Mouse (Mus musculus): ENCODE results near the gene Esam. TPM values are rescaled to one million over a fixed set of nuclear protein-coding genes. Genes with fewer than 3 reads are reported as not detected.

Gene Esam
- polyA plus RNA-seq, 1 experiment: 0.97 TPM

DNA sequence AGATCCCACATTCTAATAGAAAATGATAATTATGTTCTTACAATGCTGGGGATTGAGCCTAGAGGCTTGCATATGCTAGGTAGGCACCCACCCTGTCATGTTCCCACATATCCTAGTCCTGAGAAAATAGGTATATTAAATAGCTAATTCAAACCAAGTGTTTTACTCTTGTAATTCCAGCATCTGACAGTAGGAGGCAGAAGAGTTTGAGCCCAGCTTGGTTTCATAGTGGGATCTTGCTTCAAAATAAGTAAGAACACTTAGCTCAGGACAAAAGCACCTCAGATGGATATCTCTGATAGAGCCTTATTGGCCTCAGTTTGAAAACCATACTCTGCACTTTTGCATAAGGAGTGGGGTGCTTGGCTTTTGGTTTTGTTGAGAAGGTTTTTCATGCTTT is 23.5 kb upstream of the Esam start:
- no peak overlapping the region for H3K27ac ChIP-seq (ENCODE audit: insufficient read depth, low read depth, low read length)
- H3K4me1 ChIP-seq (ENCODE audit: control insufficient read depth, insufficient read depth, low read length): peaks cover 4% of the 10 kb centered on the region; the same call in 1 of the 2 replicates
- H3K4me3 ChIP-seq (ENCODE audit: insufficient read depth, low read length): no peak overlapping the region
- TF ChIP-seq POLR2A (IDR thresholded peaks at IDR 0.05; ENCODE audit: borderline replicate concordance, low read depth, low read length) (no peak), CTCF (IDR thresholded peaks at IDR 0.05; ENCODE audit: low read depth, low read length) (no peak)

DNA sequence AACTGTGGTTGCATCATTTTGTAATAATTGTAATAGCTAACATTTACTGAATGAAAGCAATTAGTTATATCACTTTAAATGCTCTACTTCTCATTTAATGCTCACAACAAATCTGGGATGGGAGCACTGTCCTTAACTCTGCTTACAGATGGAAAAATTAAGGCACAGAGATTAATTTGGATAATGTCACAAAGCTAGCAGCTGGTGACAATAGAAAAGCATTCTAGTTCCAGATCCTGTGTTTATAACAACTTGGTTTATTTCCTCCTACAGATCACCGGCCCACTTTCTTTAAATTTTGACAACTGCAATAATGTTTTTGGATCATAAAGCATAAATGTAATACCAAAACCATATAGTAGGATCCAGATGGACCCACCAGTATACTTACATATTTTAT is 21.9 kb upstream of the Esam start:
- H3K4me1 ChIP-seq (ENCODE audit: control insufficient read depth, insufficient read depth, low read length): 0 out of 2 replicates have a peak, but pooled peaks cover 2% of the 10 kb centered on the region
- no peak for TF ChIP-seq POLR2A (IDR thresholded peaks at IDR 0.05; ENCODE audit: borderline replicate concordance, low read depth, low read length)
- no peak for TF ChIP-seq CTCF (IDR thresholded peaks at IDR 0.05; ENCODE audit: low read depth, low read length)
- no peak overlapping the region for H3K27ac ChIP-seq (ENCODE audit: insufficient read depth, low read depth, low read length)
- no peak overlapping the region for H3K4me3 ChIP-seq (ENCODE audit: insufficient read depth, low read length)

DNA sequence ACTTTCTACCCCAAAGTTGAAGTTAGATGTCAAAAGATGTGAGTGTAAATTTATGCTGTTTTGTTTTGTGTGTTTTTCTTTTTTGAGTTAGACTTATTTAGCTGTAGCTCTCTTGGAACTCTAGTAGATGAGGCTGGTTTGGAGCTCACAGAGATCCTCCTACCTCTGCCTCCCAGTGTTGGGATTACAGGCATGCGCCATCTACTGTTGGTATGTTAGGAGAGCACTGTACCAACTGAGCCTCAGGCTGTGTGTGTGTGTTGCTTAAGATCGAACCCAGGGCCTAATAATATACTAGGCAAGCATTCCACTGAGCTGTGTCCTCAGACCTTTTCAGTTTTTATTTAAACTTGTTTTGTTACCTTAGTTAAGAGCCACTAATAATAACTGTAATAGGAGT is 15.8 kb upstream of the Esam start:
- Histone ChIP-seq H3K4me3 (ENCODE audit: insufficient read depth, low read length) (no peak overlapping the region), H3K27ac (ENCODE audit: insufficient read depth, low read depth, low read length) (no peak overlapping the region), H3K4me1 (ENCODE audit: control insufficient read depth, insufficient read depth, low read length) (peaks cover 1% of the 10 kb centered on the region)
- TF ChIP-seq POLR2A (IDR thresholded peaks at IDR 0.05; ENCODE audit: borderline replicate concordance, low read depth, low read length): no peak
- TF ChIP-seq CTCF (IDR thresholded peaks at IDR 0.05; ENCODE audit: low read depth, low read length): no peak

DNA sequence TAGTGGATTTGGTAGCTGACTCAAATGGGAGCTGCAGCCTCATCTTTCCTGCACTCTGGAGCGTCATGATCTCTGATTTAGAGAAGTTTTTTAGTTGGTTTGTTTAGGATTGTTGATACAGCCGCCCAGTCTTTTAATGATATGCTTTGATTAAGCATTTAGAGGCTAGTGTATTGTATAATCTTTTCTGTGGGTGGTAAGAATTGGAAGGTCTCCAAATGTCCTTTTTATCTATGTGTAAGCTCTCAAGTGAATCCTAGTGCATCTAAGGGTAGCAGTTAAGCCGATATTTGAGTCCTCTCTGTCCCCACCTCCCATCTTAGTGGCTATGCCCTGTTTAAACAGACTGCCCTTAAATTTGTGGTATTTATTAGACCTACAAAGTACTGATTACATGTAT is 13.4 kb upstream of the Esam start:
- no peak for TF ChIP-seq CTCF (IDR thresholded peaks at IDR 0.05; ENCODE audit: low read depth, low read length)
- TF ChIP-seq POLR2A (IDR thresholded peaks at IDR 0.05; ENCODE audit: borderline replicate concordance, low read depth, low read length): no peak
- peaks cover 13% of the 10 kb centered on the region for H3K4me1 ChIP-seq (ENCODE audit: control insufficient read depth, insufficient read depth, low read length)

DNA sequence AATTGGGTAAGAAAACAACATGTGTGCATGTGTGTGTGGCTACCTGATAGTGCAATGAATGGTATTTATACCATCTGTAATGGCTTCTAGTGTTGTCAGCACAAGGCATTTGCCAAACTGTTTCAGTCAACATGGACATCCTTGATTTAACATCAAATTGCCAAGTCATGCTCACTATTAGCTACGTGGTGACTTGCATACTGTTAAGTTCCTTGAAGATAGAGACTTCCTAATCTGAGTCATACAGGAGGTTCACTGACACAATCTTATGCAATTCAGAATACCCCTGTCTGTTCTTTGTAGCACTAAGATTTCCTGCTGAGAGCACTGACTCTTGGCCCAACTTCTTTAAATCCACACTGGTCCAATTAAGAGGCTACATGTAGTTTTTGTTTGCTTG is 10.4 kb upstream of the Esam start:
- Histone ChIP-seq H3K4me1 (ENCODE audit: control insufficient read depth, insufficient read depth, low read length) (peaks cover 13% of the 10 kb centered on the region), H3K27ac (ENCODE audit: insufficient read depth, low read depth, low read length) (no peak overlapping the region), H3K4me3 (ENCODE audit: insufficient read depth, low read length) (no peak overlapping the region)
- no peak for TF ChIP-seq POLR2A (IDR thresholded peaks at IDR 0.05; ENCODE audit: borderline replicate concordance, low read depth, low read length)
- TF ChIP-seq CTCF (IDR thresholded peaks at IDR 0.05; ENCODE audit: low read depth, low read length): no peak

More for the DNA sequence above, 13.4 kb upstream of the Esam start:
- H3K27ac ChIP-seq (ENCODE audit: insufficient read depth, low read depth, low read length): no peak overlapping the region
- no peak overlapping the region for H3K4me3 ChIP-seq (ENCODE audit: insufficient read depth, low read length)

DNA sequence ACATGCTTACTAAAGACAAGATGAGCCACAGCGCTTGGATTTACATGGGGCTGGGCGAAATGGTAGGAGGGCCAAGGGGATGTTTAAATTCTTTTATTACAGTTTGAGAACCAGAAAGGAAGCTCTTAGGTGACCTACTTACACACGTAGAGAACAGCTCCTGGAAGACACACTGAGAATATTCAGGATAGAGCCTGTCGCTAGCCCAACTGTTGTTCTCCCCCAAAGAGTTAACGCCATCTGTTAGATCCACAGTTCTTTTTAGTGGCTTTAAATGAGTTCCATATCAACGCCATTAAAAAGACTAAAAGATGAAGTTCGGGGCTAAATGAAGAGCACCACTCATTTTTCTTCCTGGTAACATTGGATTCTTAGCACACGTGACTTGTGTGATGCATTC is 8.9 kb upstream of the Esam start:
- TF ChIP-seq POLR2A (IDR thresholded peaks at IDR 0.05; ENCODE audit: borderline replicate concordance, low read depth, low read length) (no peak), CTCF (IDR thresholded peaks at IDR 0.05; ENCODE audit: low read depth, low read length) (no peak)
- Histone ChIP-seq H3K27ac (ENCODE audit: insufficient read depth, low read depth, low read length) (no peak overlapping the region), H3K4me1 (ENCODE audit: control insufficient read depth, insufficient read depth, low read length) (peaks cover 13% of the 10 kb centered on the region), H3K4me3 (ENCODE audit: insufficient read depth, low read length) (no peak overlapping the region)

DNA sequence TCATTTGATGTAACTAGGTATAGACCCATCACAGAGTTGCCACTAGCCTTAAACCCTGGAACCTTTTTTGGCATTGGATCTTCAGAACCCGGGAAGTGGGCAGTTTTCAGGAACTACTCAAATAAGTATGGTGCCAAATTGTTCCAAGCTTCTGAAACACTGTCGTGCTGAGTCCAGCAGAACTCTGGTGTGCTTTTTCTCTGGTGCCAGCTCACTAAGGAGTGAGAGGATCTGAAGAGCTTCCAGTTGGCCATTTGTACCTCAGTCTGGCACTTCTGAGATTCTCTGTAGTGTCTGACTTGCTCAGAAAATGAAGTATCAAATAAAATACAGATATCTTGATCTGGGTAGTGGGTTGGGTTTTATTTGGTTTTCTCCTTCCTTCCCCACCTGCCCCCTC is 7.9 kb upstream of the Esam start:
- TF ChIP-seq POLR2A (IDR thresholded peaks at IDR 0.05; ENCODE audit: borderline replicate concordance, low read depth, low read length) (no peak), CTCF (IDR thresholded peaks at IDR 0.05; ENCODE audit: low read depth, low read length) (no peak)
- Histone ChIP-seq H3K27ac (ENCODE audit: insufficient read depth, low read depth, low read length) (no peak overlapping the region), H3K4me3 (ENCODE audit: insufficient read depth, low read length) (no peak overlapping the region), H3K4me1 (ENCODE audit: control insufficient read depth, insufficient read depth, low read length) (peaks cover 13% of the 10 kb centered on the region)

DNA sequence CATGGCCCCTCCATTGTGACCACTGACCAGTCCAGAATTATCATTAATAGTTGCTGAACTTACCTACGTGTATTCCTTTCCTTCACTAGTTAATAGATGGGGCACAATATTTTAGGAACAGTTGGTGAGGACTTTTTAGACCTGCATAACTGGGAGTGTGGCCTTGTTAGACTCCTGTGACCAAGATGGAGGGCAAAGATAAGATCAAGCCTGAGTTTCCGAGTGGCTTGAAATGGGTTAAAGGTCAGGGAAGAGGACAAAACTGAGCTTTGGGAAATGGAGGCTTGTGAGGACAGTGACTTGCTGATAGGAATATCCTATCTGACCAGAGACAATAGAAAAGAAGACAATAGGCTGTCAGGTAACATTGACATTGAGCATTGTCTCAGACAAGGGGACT is 2.4 kb upstream of the Esam start:
- Histone ChIP-seq H3K4me1 (ENCODE audit: control insufficient read depth, insufficient read depth, low read length) (peaks cover 4% of the 10 kb centered on the region; the same call in 1 of the 2 replicates), H3K27ac (ENCODE audit: insufficient read depth, low read depth, low read length) (no peak overlapping the region), H3K4me3 (ENCODE audit: insufficient read depth, low read length) (no peak overlapping the region)
- TF ChIP-seq CTCF (IDR thresholded peaks at IDR 0.05; ENCODE audit: low read depth, low read length): no peak
- TF ChIP-seq POLR2A (IDR thresholded peaks at IDR 0.05; ENCODE audit: borderline replicate concordance, low read depth, low read length): no peak

DNA sequence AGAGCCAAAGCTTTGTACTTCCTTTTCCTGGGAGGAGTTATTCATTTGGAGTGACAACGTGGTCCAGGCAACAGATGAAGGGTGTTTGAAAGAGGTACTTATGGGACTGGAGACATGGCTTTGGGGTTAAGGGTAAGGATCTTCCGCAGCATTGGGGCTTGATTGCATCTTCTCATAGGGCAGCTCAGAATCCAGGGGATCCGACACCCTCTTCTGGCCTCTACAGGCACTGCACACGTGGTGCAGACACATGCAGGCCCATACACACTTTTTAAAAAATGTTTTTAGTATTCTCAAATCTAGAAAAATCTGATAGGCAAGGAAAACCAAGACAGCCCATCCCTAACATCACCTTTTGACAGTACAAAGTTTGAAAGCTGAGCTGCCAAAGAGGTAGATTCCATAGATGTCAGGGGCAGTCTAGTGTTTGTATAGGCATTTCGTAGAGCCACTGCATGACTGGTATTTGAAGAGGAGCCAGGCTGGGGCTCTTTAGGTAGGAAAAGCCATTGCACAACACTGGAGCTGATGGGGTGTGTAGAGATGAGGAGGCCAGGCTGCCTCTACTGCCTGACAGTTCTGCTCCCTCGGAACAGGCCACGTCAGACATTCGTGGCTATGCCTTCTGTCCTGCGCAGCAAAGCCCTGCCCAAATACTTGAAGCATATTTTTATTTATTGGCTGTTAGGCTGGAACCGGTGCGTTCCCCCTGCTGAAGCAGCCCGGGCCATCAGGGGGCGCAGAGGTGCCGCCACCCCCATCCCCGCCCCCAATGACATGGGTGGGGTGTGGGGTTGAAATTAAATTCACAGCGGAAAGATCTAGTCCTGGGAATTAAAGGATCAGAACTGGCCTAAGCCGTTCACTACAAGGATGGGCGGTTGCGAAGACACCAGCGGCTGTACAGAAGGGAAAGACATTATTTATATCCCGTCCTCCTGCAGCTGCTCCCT is 1.2 kb upstream of the Esam start:
- H3K27ac ChIP-seq (ENCODE audit: insufficient read depth, low read depth, low read length): no peak overlapping the region
- H3K4me1 ChIP-seq (ENCODE audit: control insufficient read depth, insufficient read depth, low read length): peaks cover 7% of the 10 kb centered on the region
- H3K4me3 ChIP-seq (ENCODE audit: insufficient read depth, low read length): no peak overlapping the region
- no peak for TF ChIP-seq POLR2A (IDR thresholded peaks at IDR 0.05; ENCODE audit: borderline replicate concordance, low read depth, low read length)
- TF ChIP-seq CTCF (IDR thresholded peaks at IDR 0.05; ENCODE audit: low read depth, low read length): no peak

DNA sequence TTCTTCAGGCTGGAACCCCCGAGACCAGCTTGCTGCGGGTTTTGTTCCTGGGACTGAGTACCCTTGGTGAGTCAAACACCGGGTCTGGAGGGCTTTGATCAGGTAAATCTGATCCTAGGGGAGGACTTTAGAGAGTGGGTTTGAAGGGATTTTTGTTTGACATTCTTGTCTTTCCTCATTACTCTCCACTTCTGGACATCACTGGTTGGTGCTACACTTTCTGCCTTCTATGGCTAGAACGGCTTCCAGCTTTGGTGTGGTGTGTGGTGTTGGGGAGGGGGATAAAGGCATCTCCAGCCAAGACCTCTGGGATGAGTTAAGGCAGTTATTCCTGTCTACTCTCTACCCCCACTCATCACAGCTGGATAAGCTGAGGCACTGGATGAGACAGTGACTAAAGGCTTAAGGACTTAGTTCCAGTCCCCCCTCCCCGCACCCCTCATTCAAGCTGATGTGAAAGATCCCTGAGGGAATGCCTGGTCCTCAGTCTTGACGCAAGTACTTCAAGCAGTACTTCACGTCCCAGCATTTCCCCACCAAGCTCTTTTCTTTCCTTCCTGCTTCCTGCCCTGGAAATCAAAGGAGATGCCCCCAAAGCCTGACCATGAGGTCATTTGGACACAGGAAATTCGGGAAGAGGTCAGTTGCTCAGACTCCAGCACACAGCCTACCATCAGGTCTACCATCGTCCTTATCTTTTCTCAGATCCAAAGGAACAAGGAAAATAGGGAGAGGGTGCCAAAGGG is 520 bp downstream of the Esam start:
- TF ChIP-seq POLR2A (IDR thresholded peaks at IDR 0.05; ENCODE audit: borderline replicate concordance, low read depth, low read length): no peak
- no peak for TF ChIP-seq CTCF (IDR thresholded peaks at IDR 0.05; ENCODE audit: low read depth, low read length)
- Histone ChIP-seq H3K27ac (ENCODE audit: insufficient read depth, low read depth, low read length) (no peak overlapping the region), H3K4me1 (ENCODE audit: control insufficient read depth, insufficient read depth, low read length) (peaks cover 7% of the 10 kb centered on the region), H3K4me3 (ENCODE audit: insufficient read depth, low read length) (no peak overlapping the region)
